Mouse (Mus musculus): Measurements from ENCODE around the gene Ndufaf7. TPM values are rescaled to one million over a fixed set of nuclear protein-coding genes. Genes with fewer than 3 reads are reported as not detected.

The Ndufaf7 gene
- polyA plus RNA-seq (2017; shearing (Covaris generic)) = 10 to 100 TPM; 43.9 to 51.6 TPM

GRCm38 (mm10) chr17:78936466-78937228, at the start of gene Ndufaf7, which contains the start of gene Cebpz:
Gene Ndufaf7, plus strand, starts transcription at chr17:78937136.
Gene Cebpz, minus strand, starts transcription at chr17:78937066.

GRCm38 (mm10) chr17:78906892-78907291, 30.0 kb upstream of the Ndufaf7 start, which contains the start of gene Sult6b1:
Gene Sult6b1, minus strand, starts transcription at chr17:78906992.

GRCm38 (mm10) chr17:78916369-78916813, 20.5 kb upstream of the Ndufaf7 start, which contains the start of gene Cebpzos:
Gene Cebpzos, plus strand, starts transcription at chr17:78916500.

Other genes starting within 250 kb of the Ndufaf7 start
- gene Strn, start 199.9 kb upstream of the Ndufaf7 start, polyA plus RNA-seq (2017; shearing (Covaris generic)) = 10 to 100 TPM in 1 of 2 experiments, 1 to 10 TPM in 1; 8.7 to 16.2 TPM
- gene Heatr5b, start 101.8 kb upstream of the Ndufaf7 start, polyA plus RNA-seq (2017; shearing (Covaris generic)) = 10 to 100 TPM; 13.2 to 21.5 TPM
- gene Gpatch11, start 101.6 kb upstream of the Ndufaf7 start, polyA plus RNA-seq (2017; shearing (Covaris generic)) = 10 to 100 TPM; 78.5 to 87.0 TPM
- gene Eif2ak2, start 54.6 kb upstream of the Ndufaf7 start, polyA plus RNA-seq (2017; shearing (Covaris generic)) = 10 to 100 TPM; 10.0 to 31.3 TPM
- 1 to 10 TPM in 1 of 2 experiments, not detected in 1; 1.5 TPM for gene Sult6b1, start 30.1 kb upstream of the Ndufaf7 start, polyA plus RNA-seq (2017; shearing (Covaris generic))
- 10 to 100 TPM; 56.2 to 58.2 TPM for gene Cebpzos, start 20.6 kb upstream of the Ndufaf7 start, polyA plus RNA-seq (2017; shearing (Covaris generic))
- 100 to 1,000 TPM in 1 of 2 experiments, 10 to 100 TPM in 1; 65.6 to 103 TPM for gene Cebpz, start 70 bp upstream of the Ndufaf7 start, polyA plus RNA-seq (2017; shearing (Covaris generic))
- gene Prkd3, start 83.7 kb downstream of the Ndufaf7 start, polyA plus RNA-seq (2017; shearing (Covaris generic)) = 10 to 100 TPM; 11.1 to 13.1 TPM
- gene Qpct, start 114.8 kb downstream of the Ndufaf7 start, polyA plus RNA-seq (2017; shearing (Covaris generic)) = 1 to 10 TPM; 1.0 to 1.6 TPM